Mouse (Mus musculus): ENCODE results near the gene Hist2h3b.

DNA sequence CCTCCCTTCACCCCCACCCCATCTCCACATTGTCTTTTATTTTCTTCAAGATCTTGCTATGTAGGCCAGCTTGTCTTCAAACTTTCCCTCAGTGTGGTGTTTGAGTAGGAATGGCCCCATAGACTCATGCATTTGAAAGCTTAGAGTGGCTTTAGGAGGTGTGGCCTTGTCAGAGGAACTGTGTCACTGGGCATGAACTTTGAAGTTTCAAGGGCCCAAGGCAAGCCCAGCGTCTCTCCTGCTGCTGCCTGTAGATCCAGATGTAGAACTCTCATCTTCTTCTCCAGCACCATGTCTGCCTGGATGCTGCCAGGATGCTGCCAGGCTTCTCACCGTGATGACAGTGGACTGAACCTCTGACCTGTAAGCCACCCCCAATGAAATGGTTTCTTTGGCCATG lies 39.6 kb upstream of the Hist2h3b start:
- no peak for TF ChIP-seq POLR2A (IDR thresholded peaks at IDR 0.05; ENCODE audit: low read depth, low read length)
- no peak for TF ChIP-seq CTCF (conservative IDR thresholded peaks at IDR 0.05; ENCODE audit: insufficient read depth, insufficient read length, low read depth, low read length)
